Mouse (Mus musculus): ENCODE results near the gene Nhp2. TPM values are rescaled to one million over a fixed set of nuclear protein-coding genes. Genes with fewer than 3 reads are reported as not detected.
A peak's percentile ranks its signal among the peaks of the same experiment; 100 is the strongest.
"Not testable (repeated sequence)": the region's sequence is repeated elsewhere in the genome, so short reads cannot be mapped to it uniquely, and the experiment has no call there.

Gene Nhp2
- polyA plus RNA-seq, 1 experiment from 2014 or later: 91.5 TPM

DNA sequence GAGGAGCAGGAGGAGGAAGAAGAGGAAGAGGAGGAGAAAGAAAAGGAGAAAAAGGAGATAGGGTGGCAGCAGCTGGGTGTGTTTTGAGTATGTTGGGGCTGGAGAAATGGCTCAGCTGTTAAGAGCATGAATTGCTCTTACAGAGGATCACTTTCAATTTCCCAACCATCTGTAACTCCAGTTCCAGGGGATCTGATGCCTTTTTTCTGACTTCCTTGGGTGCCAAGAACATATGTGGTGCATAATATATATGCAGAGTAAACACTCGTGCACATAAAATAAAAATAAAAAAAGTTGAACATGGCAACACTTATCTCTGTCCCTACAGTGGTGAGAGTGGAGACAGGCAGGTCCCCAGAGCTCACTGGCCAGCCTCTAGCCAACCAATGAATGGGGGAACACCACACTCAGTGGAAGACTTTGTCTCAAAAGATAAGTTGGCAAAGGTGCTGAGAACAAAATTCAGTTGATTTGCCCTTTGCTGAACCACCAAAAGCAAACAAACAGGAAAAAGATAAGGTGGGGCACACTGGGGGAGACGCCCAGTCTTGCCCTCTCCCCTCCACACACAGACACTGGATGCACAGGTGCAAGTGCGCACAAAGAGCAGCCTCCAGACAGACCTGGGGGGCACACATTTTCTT lies 10.1 kb upstream of the Nhp2 start:
- Histone ChIP-seq H3K4me3 (no peak overlapping the region), H3K4me2 (no peak overlapping the region), H3K27me3 (replicated peaks) (no peaks in the 10 kb centered on the region), H3K36me3 (replicated peaks) (peaks cover 2% of the 10 kb centered on the region; the same call in 1 of the 2 replicates), H3K4me1 (peaks cover 18% of the 10 kb centered on the region), H3K9me3 (no peaks in the 10 kb centered on the region), H3K27ac (no peak overlapping the region), H3K9ac (no peak overlapping the region)
- no peak for ATAC-seq (replicated peaks)
- WGBS: 86% methylated on average over 3 of the region's 3 CpGs

DNA sequence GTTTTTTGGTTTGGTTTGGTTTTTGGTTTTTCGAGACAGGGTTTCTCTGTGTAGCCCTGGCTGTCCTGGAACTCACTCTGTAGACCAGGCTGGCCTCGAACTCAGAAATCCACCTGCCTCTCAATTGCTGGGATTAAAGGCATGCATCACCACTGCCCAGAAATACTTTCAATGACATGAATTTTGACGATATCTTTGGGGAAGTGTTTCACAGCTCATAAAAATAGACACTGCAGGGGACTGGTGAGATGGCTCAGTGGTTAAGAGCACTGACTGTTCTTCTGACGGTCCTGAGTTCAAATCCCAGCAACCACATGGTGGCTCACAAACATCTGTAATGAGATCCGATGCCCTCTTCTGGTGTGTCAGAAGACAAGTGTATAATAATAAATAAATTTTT lies 9.6 kb upstream of the Nhp2 start:
- 87% methylated on average over 5 of the region's 5 CpGs for WGBS
- not testable (repeated sequence) for H3K4me2 ChIP-seq; H3K27ac ChIP-seq; H3K4me3 ChIP-seq; H3K27me3 ChIP-seq (replicated peaks); H3K36me3 ChIP-seq (replicated peaks); H3K9ac ChIP-seq; ATAC-seq (replicated peaks); H3K9me3 ChIP-seq
- peaks cover 13% of the 10 kb centered on the region for H3K4me1 ChIP-seq

- no peak overlapping the region for H3K4me3 ChIP-seq
- 81% methylated on average over 8 of the region's 8 CpGs for WGBS
- H3K27me3 ChIP-seq (replicated peaks): no peaks in the 10 kb centered on the region
- no peaks in the 10 kb centered on the region for H3K9me3 ChIP-seq
- no peak overlapping the region for H3K27ac ChIP-seq
- H3K9ac ChIP-seq: no peak overlapping the region
- H3K4me2 ChIP-seq: no peak overlapping the region
- peaks cover 12% of the 10 kb centered on the region for H3K4me1 ChIP-seq
- no peaks in the 10 kb centered on the region for H3K36me3 ChIP-seq (replicated peaks)
- no peak for ATAC-seq (replicated peaks)
Observed at GRCm38 (mm10) chr11:51614256-51614655, 5.3 kb upstream of the Nhp2 start.

DNA sequence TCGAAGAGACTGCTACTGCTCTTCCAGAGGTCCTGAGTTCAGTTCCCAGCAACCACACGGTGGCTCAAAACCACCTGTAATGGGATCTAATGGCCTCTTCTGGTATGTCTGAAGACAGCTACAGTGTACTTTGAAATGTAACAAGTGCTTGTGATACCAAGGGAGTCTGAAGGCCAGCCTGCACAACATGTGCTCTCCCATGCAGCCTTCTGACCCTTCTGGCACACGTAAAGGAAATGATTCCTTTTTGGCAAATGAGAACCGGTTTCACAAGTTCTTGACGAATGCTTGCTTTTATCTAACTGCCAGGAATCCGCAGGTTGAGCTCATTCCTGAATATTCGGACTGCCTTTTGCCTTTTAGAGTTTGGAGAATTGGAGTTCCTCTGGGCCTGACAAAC lies 4.4 kb upstream of the Nhp2 start:
- 53% methylated on average over 7 of the region's 7 CpGs for WGBS
- Histone ChIP-seq H3K4me1 (peaks cover 14% of the 10 kb centered on the region), H3K27ac (0 out of 2 replicates have a peak overlapping the region, but pooled peaks have one; percentile 42), H3K36me3 (replicated peaks) (no peaks in the 10 kb centered on the region), H3K9me3 (no peaks in the 10 kb centered on the region), H3K27me3 (replicated peaks) (no peaks in the 10 kb centered on the region), H3K4me3 (peak overlapping the region; percentile 36), H3K4me2 (peak overlapping the region; percentile 67), H3K9ac (peak overlapping the region; percentile 52)
- ATAC-seq (replicated peaks): no peak

DNA sequence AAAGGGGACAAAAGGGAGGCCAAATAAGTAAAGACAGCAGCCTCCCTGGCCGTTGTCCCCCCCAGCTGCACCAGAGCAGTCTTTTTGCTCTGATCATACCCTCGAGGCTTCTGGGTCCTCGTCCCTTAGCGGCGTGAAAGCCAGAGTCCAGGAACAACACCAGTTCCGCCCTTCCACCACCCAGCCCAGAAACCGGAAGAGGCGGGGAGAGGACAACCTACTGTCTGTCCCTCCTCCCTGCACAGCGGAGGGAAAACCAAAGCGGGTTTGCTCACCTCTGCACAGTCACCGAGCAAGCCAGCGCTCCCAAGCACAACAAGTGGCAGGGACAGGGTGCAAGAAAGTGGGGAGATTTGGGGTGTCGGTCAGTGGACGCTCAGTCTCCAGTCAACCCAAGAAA lies 3.9 kb upstream of the Nhp2 start:
- Histone ChIP-seq H3K36me3 (replicated peaks) (no peaks in the 10 kb centered on the region), H3K4me3 (peak overlapping the region; percentile 36), H3K27ac (0 out of 2 replicates have a peak overlapping the region, but pooled peaks have one; percentile 42), H3K9ac (peak overlapping the region; percentile 52), H3K4me2 (peak overlapping the region; percentile 67), H3K4me1 (peaks cover 19% of the 10 kb centered on the region), H3K9me3 (no peaks in the 10 kb centered on the region), H3K27me3 (replicated peaks) (no peaks in the 10 kb centered on the region)
- ATAC-seq (replicated peaks): no peak
- WGBS: 3% methylated on average over 13 of the region's 14 CpGs

DNA sequence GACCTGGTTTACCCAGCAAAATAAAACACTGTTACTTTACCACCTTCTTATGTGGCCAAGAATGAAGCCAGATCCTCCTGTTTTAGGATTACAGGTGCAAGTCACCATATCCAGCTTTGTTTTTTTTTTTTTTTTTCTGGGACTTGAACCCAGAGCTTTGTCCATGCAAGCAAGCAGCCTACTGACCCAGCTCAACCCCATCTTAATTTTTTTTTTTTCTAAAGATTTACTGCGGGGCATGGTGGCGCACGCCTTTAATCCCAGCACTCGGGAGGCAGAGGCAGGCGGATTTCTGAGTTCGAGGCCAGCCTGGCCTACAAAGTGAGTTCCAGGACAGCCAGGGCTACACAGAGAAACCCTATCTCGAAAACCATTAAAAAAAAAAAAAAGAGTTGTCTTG lies 3.4 kb upstream of the Nhp2 start:
- H3K27me3 ChIP-seq (replicated peaks); ATAC-seq (replicated peaks); H3K9me3 ChIP-seq; H3K27ac ChIP-seq; H3K36me3 ChIP-seq (replicated peaks): not testable (repeated sequence)
- H3K9ac ChIP-seq: 0 out of 2 replicates have a peak overlapping the region, but pooled peaks have one; percentile 52
- 91% methylated on average over 7 of the region's 7 CpGs for WGBS
- peaks cover 24% of the 10 kb centered on the region for H3K4me1 ChIP-seq
- H3K4me2 ChIP-seq: peak overlapping the region; percentile 67; the same call in 1 of the 2 replicates
- peak overlapping the region; percentile 36; the same call in 1 of the 2 replicates for H3K4me3 ChIP-seq

DNA sequence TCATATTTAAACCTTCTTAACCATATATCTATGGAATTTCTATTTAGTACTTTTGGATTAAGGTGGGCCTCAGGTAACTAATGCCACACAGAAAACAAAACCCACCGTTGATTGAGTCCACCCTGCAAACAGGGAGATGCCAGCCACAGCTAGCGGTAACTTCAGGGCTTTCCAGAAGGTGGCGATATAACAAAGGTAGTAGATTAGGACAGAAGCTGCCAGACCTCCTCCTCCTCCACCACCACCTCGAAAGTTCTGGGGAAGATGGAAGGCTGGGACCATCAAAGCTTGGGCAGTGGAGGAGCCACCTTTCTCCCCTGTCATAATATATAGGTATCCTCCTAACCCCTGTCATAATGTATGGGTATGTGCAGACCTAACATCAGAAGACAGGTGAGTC lies 1.8 kb upstream of the Nhp2 start:
- Histone ChIP-seq H3K27me3 (replicated peaks) (no peaks in the 10 kb centered on the region), H3K4me2 (no peak overlapping the region), H3K27ac (no peak overlapping the region), H3K36me3 (replicated peaks) (peaks cover 2% of the 10 kb centered on the region; the same call in 1 of the 2 replicates), H3K9me3 (no peaks in the 10 kb centered on the region), H3K4me3 (no peak overlapping the region), H3K9ac (no peak overlapping the region), H3K4me1 (peaks cover 30% of the 10 kb centered on the region)
- no peak for ATAC-seq (replicated peaks)
- 5% methylated on average over 4 of the region's 4 CpGs for WGBS

- Histone ChIP-seq H3K27ac (0 out of 2 replicates have a peak overlapping the region, but pooled peaks have one; percentile 39), H3K4me1 (peaks cover 30% of the 10 kb centered on the region), H3K9me3 (no peaks in the 10 kb centered on the region), H3K36me3 (replicated peaks) (peaks cover 13% of the 10 kb centered on the region; the same call in 1 of the 2 replicates), H3K27me3 (replicated peaks) (no peaks in the 10 kb centered on the region), H3K4me3 (peak overlapping the region; percentile 87), H3K9ac (no peak overlapping the region), H3K4me2 (peak overlapping the region; percentile 71)
- ATAC-seq (replicated peaks): peak; percentile 61; the same call in 1 of the 2 replicates
- WGBS: 51% methylated on average over 8 of the region's 8 CpGs
Observed at GRCm38 (mm10) chr11:51618894-51619408, 584 bp upstream of the Nhp2 start.

- H3K27ac ChIP-seq: no peak overlapping the region
- H3K9ac ChIP-seq: peak overlapping the region; percentile 66
- WGBS: 2% methylated on average over 11 of the region's 11 CpGs
Observed at GRCm38 (mm10) chr11:51620084-51620483, 549 bp downstream of the Nhp2 start.

GRCm38 (mm10) chr11:51621776-51622175 lies 2.2 kb downstream of the Nhp2 start:
- H3K27me3 ChIP-seq (replicated peaks): no peaks in the 10 kb centered on the region
- WGBS: 95% methylated on average over 2 of the region's 2 CpGs
- peaks cover 21% of the 10 kb centered on the region for H3K4me1 ChIP-seq
- no peaks in the 10 kb centered on the region for H3K9me3 ChIP-seq
- H3K27ac ChIP-seq: no peak overlapping the region
- no peak overlapping the region for H3K4me2 ChIP-seq
- ATAC-seq (replicated peaks): no peak
- no peak overlapping the region for H3K4me3 ChIP-seq
- H3K36me3 ChIP-seq (replicated peaks): peaks cover 34% of the 10 kb centered on the region
- no peak overlapping the region for H3K9ac ChIP-seq

More at GRCm38 (mm10) chr11:51620084-51620483, 549 bp downstream of the Nhp2 start:
- Histone ChIP-seq H3K36me3 (replicated peaks) (peaks cover 24% of the 10 kb centered on the region), H3K9me3 (no peaks in the 10 kb centered on the region), H3K27me3 (replicated peaks) (no peaks in the 10 kb centered on the region), H3K4me3 (peak overlapping the region; percentile 87), H3K4me1 (peaks cover 29% of the 10 kb centered on the region), H3K4me2 (peak overlapping the region; percentile 71)
- no peak for ATAC-seq (replicated peaks)

DNA sequence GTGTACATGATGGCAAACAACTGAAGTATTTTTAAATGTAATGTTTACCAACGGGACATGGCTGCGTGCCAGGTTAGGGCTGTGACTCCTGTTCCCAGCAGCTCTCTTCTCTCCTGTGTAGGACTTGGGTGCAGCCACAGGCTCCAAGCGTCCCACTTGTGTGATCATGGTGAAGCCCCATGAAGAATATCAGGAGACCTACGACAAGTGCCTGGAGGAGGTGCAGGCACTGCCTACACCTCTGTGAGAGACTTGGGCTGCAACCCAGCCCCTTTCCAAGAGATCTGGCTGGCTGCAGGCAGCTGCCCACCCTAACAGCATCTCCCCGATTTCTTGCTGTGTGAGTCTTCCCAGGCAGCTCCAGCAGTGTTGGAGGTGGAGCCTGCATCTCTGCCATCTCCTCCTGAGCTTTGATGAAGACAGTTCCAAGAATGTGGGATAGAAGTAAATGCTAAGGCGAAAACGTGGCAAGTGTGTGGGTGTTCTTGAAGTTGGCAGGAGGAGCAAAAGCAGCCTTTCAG lies 3.5 kb downstream of the Nhp2 start:
- 89% methylated on average over 7 of the region's 7 CpGs for WGBS
- Histone ChIP-seq H3K36me3 (replicated peaks) (peaks cover 47% of the 10 kb centered on the region), H3K27ac (no peak overlapping the region), H3K4me1 (peaks cover 21% of the 10 kb centered on the region), H3K27me3 (replicated peaks) (no peaks in the 10 kb centered on the region), H3K9ac (no peak overlapping the region), H3K4me2 (no peak overlapping the region), H3K4me3 (no peak overlapping the region), H3K9me3 (no peaks in the 10 kb centered on the region)
- ATAC-seq (replicated peaks): no peak

DNA sequence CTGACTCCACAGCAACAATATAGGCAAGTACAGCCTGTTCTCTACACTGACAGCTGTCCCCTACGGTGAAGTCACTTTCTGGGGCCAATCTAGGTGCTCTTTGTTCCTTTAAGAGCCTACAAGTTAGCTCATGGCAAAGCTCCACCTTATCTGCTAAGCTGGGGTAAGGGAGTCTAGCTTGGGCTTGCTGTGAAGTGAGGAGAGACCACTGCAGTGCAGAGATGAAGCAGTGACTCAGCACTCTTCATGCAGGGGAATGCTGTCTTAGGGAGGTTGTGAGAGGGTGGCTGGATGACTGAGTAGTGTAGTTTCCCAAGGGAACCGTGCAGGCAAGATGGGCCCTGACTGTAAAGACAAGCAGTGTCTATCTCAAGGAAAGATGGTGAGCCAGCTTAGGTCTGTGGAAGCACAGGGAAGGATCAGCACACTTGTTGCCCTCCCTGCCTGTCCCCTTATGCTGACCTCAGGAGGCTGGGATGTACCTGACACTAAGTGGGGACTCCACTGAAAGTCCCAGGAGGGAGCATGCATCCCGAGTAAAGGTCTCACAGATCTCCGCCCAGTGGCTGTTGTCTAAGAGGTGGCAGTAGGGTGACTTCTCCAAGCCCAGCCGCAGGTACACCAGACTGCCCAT lies 5.8 kb downstream of the Nhp2 start:
- H3K4me2 ChIP-seq: no peak overlapping the region
- 86% methylated on average over 5 of the region's 5 CpGs for WGBS
- H3K9ac ChIP-seq: no peak overlapping the region
- ATAC-seq (replicated peaks): no peak
- no peaks in the 10 kb centered on the region for H3K27me3 ChIP-seq (replicated peaks)
- no peaks in the 10 kb centered on the region for H3K9me3 ChIP-seq
- no peak overlapping the region for H3K27ac ChIP-seq
- H3K4me1 ChIP-seq: peaks cover 14% of the 10 kb centered on the region
- no peak overlapping the region for H3K4me3 ChIP-seq
- H3K36me3 ChIP-seq (replicated peaks): peaks cover 52% of the 10 kb centered on the region

All from midbrain, embryonic 15.5 days (tissue).